Mouse (Mus musculus) bone marrow macrophage, adult 2 months (primary cell): ENCODE results near the gene Soat1. TPM values are rescaled to one million over a fixed set of nuclear protein-coding genes. Genes with fewer than 3 reads are reported as not detected.

Source experiments
- H3K27ac ChIP-seq: 2 replicates; pipeline ENCODE4 v1.5.1; 2012; ENCODE audit warnings: low read depth, low read length; ENCODE audit not compliant: insufficient read depth
- H3K4me1 ChIP-seq: 2 replicates; pipeline ENCODE4 v1.6.1; 2012; ENCODE audit warnings: low read length; ENCODE audit not compliant: control insufficient read depth, insufficient read depth
- H3K4me3 ChIP-seq: 2 replicates; pipeline ENCODE4 v1.5.1; 2012; ENCODE audit warnings: mild to moderate bottlenecking, low read length, moderate library complexity; ENCODE audit not compliant: insufficient read depth
- CTCF ChIP-seq: IDR thresholded peaks from 2 replicates; pipeline ENCODE4 v1.5.1; 2012; ENCODE audit warnings: low read depth, mild to moderate bottlenecking, low read length, moderate library complexity
- POLR2A ChIP-seq: IDR thresholded peaks from 2 replicates; pipeline ENCODE4 v1.6.1; 2012; ENCODE audit warnings: mild to moderate bottlenecking, low read depth, low read length, borderline replicate concordance
- polyA plus RNA-seq: library from polyadenylated mRNA; stranded (reverse); fragments of >200 nt; gene quantifications from 2 replicates; pipeline ENCODE4 v1.2.4, GENCODE M21; 2012; ENCODE audit not compliant: missing spikeins, insufficient read depth, insufficient read length

Soat1 gene
- polyA plus RNA-seq, 1 experiment: 305 TPM

DNA sequence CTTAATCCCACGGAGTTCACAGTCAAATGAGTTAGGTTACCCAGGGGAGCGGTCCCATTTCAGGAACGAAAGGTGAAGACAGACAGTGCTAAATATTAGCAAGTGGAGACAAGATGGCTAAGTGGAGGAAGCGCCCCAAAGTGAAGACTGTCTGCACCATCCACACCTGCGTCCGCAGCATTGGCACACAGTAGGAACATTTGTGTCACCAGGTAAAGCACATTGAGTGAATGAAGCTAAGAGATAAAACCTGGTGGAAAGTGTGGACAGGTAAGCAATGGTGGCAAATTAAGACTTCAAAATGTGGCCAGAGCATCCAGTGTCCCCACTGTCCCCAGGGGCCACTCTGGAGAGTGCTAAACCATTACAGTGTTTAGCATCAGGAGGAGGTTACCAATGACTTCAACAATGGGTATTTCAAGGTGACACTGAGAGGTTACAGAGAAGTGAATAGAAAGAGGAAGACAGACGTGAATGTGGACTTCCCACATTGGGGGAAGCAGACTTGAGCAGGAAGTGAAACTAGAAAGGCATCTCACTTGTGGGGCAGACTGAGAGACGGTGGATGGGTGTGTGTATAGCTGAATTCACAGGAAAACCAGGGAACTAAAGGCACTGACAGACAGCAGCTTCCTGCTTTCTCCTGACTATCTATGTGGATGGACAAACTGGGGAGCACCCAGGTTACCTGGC lies 37.0 kb downstream of the Soat1 start:
- peak overlapping the region; percentile 8 for H3K27ac ChIP-seq
- peaks cover 26% of the 10 kb centered on the region for H3K4me1 ChIP-seq
- TF ChIP-seq CTCF: no peak
- TF ChIP-seq POLR2A: no peak
- no peak overlapping the region for H3K4me3 ChIP-seq

DNA sequence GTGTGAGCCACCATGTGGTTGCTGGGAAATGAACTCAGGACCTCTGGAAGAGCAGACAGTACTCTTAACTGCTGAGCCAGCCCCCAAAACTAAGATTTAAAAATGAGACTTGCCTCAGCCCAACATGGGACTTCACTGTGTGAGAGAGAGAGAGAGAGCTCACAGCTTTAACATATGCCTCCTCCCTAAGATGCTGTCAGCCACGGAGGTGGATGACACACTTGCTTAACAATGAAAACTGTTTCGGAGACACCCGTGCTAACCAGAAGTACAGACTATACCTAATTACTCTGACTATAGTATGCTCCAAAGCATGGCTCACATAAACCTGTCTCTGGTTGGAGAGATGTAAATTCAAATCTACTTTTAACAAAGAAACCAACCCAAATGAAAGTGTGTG lies 40.6 kb downstream of the Soat1 start:
- peaks cover 13% of the 10 kb centered on the region for H3K4me1 ChIP-seq
- no peak overlapping the region for H3K4me3 ChIP-seq
- TF ChIP-seq POLR2A: no peak
- no peak for TF ChIP-seq CTCF
- H3K27ac ChIP-seq: no peak overlapping the region

DNA sequence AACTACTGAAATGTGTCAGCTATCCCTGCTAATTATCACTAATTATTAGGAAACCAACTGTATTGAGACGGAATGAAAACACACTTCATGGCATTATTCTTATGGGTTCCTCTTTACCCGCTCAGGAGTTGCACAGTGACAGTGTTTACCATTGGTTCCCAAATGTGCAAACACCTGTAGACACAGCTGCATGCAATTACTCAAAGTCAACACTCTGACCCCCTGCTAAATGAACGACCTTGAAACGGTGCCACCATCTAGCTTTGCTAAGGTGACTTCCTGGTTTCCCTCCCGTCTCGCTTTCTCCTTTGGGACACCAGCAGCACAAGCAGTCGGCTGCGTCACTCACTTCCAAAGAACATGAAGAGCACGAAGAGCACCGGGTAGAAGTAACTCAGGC lies 41.6 kb downstream of the Soat1 start:
- TF ChIP-seq CTCF: no peak
- TF ChIP-seq POLR2A: no peak
- H3K27ac ChIP-seq: no peak overlapping the region
- peaks cover 4% of the 10 kb centered on the region for H3K4me1 ChIP-seq
- no peak overlapping the region for H3K4me3 ChIP-seq

- no peak overlapping the region for H3K4me3 ChIP-seq
- TF ChIP-seq POLR2A (no peak), CTCF (no peak)
- no peaks in the 10 kb centered on the region for H3K4me1 ChIP-seq
- no peak overlapping the region for H3K27ac ChIP-seq
Observed at GRCm38 (mm10) chr1:156428434-156428833, 45.7 kb downstream of the Soat1 start.

GRCm38 (mm10) chr1:156425746-156426145 lies 48.4 kb downstream of the Soat1 start:
- H3K4me1 ChIP-seq: peaks cover 4% of the 10 kb centered on the region
- TF ChIP-seq POLR2A (no peak), CTCF (no peak)

GRCm38 (mm10) chr1:156424054-156424453 lies 50.1 kb downstream of the Soat1 start:
- no peak overlapping the region for H3K4me3 ChIP-seq
- H3K4me1 ChIP-seq: peaks cover 4% of the 10 kb centered on the region
- no peak overlapping the region for H3K27ac ChIP-seq
- TF ChIP-seq CTCF: no peak
- no peak for TF ChIP-seq POLR2A

More at GRCm38 (mm10) chr1:156425746-156426145, 48.4 kb downstream of the Soat1 start:
- no peak overlapping the region for H3K4me3 ChIP-seq
- no peak overlapping the region for H3K27ac ChIP-seq

GRCm38 (mm10) chr1:156423493-156423892 lies 50.6 kb downstream of the Soat1 start:
- Histone ChIP-seq H3K4me1 (peaks cover 4% of the 10 kb centered on the region), H3K27ac (no peak overlapping the region), H3K4me3 (no peak overlapping the region)
- no peak for TF ChIP-seq POLR2A
- no peak for TF ChIP-seq CTCF

GRCm38 (mm10) chr1:156422856-156423255 lies 51.3 kb downstream of the Soat1 start:
- H3K27ac ChIP-seq: no peak overlapping the region
- peaks cover 4% of the 10 kb centered on the region for H3K4me1 ChIP-seq
- H3K4me3 ChIP-seq: no peak overlapping the region
- no peak for TF ChIP-seq CTCF
- TF ChIP-seq POLR2A: no peak

DNA sequence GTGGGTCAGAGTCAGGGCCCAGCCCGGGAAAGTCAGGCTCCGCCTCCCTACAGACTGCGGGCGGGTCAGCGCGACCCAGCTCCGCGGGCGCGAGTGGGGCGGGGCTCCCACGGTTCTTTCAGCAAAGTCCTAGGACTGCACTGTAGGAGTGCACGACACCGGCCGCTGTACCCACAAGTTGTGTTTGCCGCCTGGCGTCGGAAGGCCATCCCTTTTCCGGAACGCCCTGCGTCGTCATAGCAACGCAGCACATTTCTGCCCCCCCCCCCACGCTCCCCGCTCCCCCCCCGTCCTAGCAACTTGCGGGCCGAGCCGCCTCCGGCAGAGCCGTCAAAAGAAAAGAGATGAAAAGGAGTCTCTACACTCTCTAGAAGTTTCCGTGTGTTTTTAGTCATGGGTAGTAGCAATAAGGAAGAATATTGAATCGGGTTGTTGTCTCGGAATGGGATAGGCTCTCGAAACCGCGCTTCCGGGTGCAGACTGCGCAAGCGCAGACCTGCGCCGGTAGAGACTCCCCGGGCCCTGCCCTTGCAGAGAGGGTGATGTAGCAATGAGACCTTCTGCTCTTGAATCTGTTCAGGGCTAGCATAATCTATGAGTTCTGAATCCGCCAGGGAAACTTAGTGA lies 53.3 kb downstream of the Soat1 start, which contains the start of gene Axdnd1:
TSS of gene Axdnd1 (minus strand) at position 489 of the 627 bp plus-strand sequence.
- Histone ChIP-seq H3K4me1 (peaks cover 4% of the 10 kb centered on the region), H3K4me3 (peak within 1 kb of the TSS; percentile 64), H3K27ac (peak within 1 kb of the TSS; percentile 60)
- TF ChIP-seq CTCF (no peak), POLR2A (no peak)

DNA sequence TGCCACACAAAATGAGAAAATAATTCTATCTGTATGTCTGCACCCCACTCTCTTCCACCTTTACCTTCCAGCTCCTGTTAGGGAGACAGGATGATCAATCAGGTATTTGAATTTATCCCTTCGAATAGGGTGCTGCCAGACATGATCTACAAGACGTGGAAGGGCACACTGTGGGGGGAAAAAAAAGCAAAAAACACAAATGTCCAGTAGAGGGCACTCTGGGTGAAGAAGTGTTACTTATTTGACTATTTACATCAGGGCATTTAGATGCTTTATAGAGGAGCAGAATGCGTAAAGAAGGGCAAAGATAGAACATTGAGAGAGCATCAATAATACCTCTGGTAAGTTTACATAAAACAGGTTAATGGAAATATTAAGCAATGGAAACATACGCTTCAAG lies 56.0 kb downstream of the Soat1 start:
- TF ChIP-seq POLR2A (no peak), CTCF (no peak)
- peaks cover 4% of the 10 kb centered on the region for H3K4me1 ChIP-seq
- H3K27ac ChIP-seq: no peak overlapping the region
- no peak overlapping the region for H3K4me3 ChIP-seq
